Mouse (Mus musculus) intestine, embryonic 16.5 days (tissue): Measurements from ENCODE around the gene Ptov1. TPM values are rescaled to one million over a fixed set of nuclear protein-coding genes. Genes with fewer than 3 reads are reported as not detected.
A peak's percentile ranks its signal among the peaks of the same experiment; 100 is the strongest.

Experiments used
- ATAC-seq: fragments of 200-750 bp; cut with Nextera tagmentation; 2 replicates; pipeline ENCODE4 v1.8.0; 2017; ENCODE audit warnings: moderate TSS enrichment, moderate library complexity
- H3K27ac ChIP-seq: fragments of 300-500 bp; sonication (generic); 2 replicates; pipeline ENCODE4 v1.5.1; 2014; ENCODE audit warnings: mild to moderate bottlenecking, low read length
- H3K27me3 ChIP-seq: fragments of 300-500 bp; sonication (generic); replicated peaks from 2 replicates; pipeline ENCODE4 v1.6.1; 2014; ENCODE audit warnings: low read length, control low read depth, mixed read lengths; ENCODE audit not compliant: control insufficient read depth, insufficient read depth
- H3K36me3 ChIP-seq: fragments of 300-500 bp; sonication (generic); 2 replicates; pipeline ENCODE4 v1.6.1; 2014; ENCODE audit warnings: low read length, control low read depth; ENCODE audit not compliant: control insufficient read depth, insufficient read depth
- H3K4me1 ChIP-seq: fragments of 300-500 bp; sonication (generic); 2 replicates; pipeline ENCODE4 v1.6.1; 2014; ENCODE audit warnings: low read length, control low read depth, mixed read lengths; ENCODE audit not compliant: control insufficient read depth, insufficient read depth
- H3K4me2 ChIP-seq: fragments of 300-500 bp; sonication (generic); 2 replicates; pipeline ENCODE4 v1.6.1; 2014; ENCODE audit warnings: low read depth, low read length, control low read depth
- H3K4me3 ChIP-seq: fragments of 300-500 bp; sonication (generic); 2 replicates; pipeline ENCODE4 v1.5.1; 2014; ENCODE audit warnings: mild to moderate bottlenecking, low read length
- H3K9ac ChIP-seq: fragments of 300-500 bp; sonication (generic); 2 replicates; pipeline ENCODE4 v1.6.1; 2014; ENCODE audit warnings: low read depth, low read length
- H3K9me3 ChIP-seq: fragments of 300-500 bp; sonication (generic); 2 replicates; pipeline ENCODE4 v1.6.1; 2016; ENCODE audit warnings: low read length, control low read depth; ENCODE audit not compliant: control insufficient read depth
- WGBS: fragments of 180-500 bp; shearing (Covaris S2); extraction: QIAGEN DNeasy Blood & Tissue Kit; methylation state at CpG from one replicate; pipeline ENCODE4 v1.1.7; 2014; 5-methylcytosine and 5-hydroxymethylcytosine counted together
- polyA plus RNA-seq: library from polyadenylated mRNA; unstranded; fragments of >200 nt; fragmentation: Nextera tagmentation; extraction: Ambion mirVana; gene quantifications from 2 replicates; pipeline ENCODE4 v1.2.1, GENCODE M21; 2015

The Ptov1 gene
- polyA plus RNA-seq, 1 experiment from 2014 or later = 71.8 TPM

- Histone ChIP-seq H3K27ac (peak overlapping the region; percentile 100), H3K36me3 (peaks cover 2% of the 10 kb centered on the region; the same call in 1 of the 2 replicates), H3K4me1 (peaks cover 49% of the 10 kb centered on the region), H3K9me3 (no peaks in the 10 kb centered on the region), H3K27me3 (no peaks in the 10 kb centered on the region), H3K4me2 (peak overlapping the region; percentile 83), H3K4me3 (peak overlapping the region; percentile 61), H3K9ac (peak overlapping the region; percentile 86)
- WGBS = 35% methylated on average over 10 of the region's 10 CpGs
- peak; percentile 18 for ATAC-seq
These were observed 14.6 kb downstream of the Ptov1 start for GRCm38 (mm10) chr7:44855036-44855435.

- peak overlapping the region; percentile 83 for H3K4me2 ChIP-seq
- peak overlapping the region; percentile 86 for H3K9ac ChIP-seq
- peak overlapping the region; percentile 100 for H3K27ac ChIP-seq
- no peaks in the 10 kb centered on the region for H3K27me3 ChIP-seq
- H3K9me3 ChIP-seq = no peaks in the 10 kb centered on the region
- 0 out of 2 replicates have a peak, but pooled peaks cover 2% of the 10 kb centered on the region for H3K36me3 ChIP-seq
- ATAC-seq = peak; percentile 83
- H3K4me1 ChIP-seq = peaks cover 49% of the 10 kb centered on the region
- H3K4me3 ChIP-seq = peak overlapping the region; percentile 61
- WGBS = 2% methylated on average over 45 of the region's 45 CpGs
These were observed 15.1 kb downstream of the Ptov1 start for GRCm38 (mm10) chr7:44854356-44855031.

- WGBS = 28% methylated on average over 26 of the region's 26 CpGs
These were observed 15.8 kb downstream of the Ptov1 start for GRCm38 (mm10) chr7:44853596-44854355.

GRCm38 (mm10) chr7:44853065-44853464, 16.5 kb downstream of the Ptov1 start:
- Histone ChIP-seq H3K4me3 (no peak overlapping the region), H3K4me1 (peaks cover 42% of the 10 kb centered on the region), H3K27me3 (no peaks in the 10 kb centered on the region), H3K9ac (peak overlapping the region; percentile 21; the same call in 1 of the 2 replicates), H3K4me2 (0 out of 2 replicates have a peak overlapping the region, but pooled peaks have one; percentile 83), H3K36me3 (0 out of 2 replicates have a peak, but pooled peaks cover 2% of the 10 kb centered on the region), H3K9me3 (no peaks in the 10 kb centered on the region), H3K27ac (no peak overlapping the region)
- WGBS = 95% methylated on average over 2 of the region's 2 CpGs
- no peak for ATAC-seq

More at GRCm38 (mm10) chr7:44853596-44854355, 15.8 kb downstream of the Ptov1 start:
- peak overlapping the region; percentile 86 for H3K9ac ChIP-seq
- no peaks in the 10 kb centered on the region for H3K27me3 ChIP-seq
- ATAC-seq = no peak
- H3K4me1 ChIP-seq = peaks cover 49% of the 10 kb centered on the region
- H3K36me3 ChIP-seq = 0 out of 2 replicates have a peak, but pooled peaks cover 2% of the 10 kb centered on the region
- H3K27ac ChIP-seq = peak overlapping the region; percentile 100
- H3K4me3 ChIP-seq = peak overlapping the region; percentile 61
- H3K9me3 ChIP-seq = no peaks in the 10 kb centered on the region
- peak overlapping the region; percentile 83 for H3K4me2 ChIP-seq

- no peak overlapping the region; the same call in 1 of the 2 replicates for H3K9ac ChIP-seq
- no peak overlapping the region for H3K4me3 ChIP-seq
- H3K4me1 ChIP-seq = peaks cover 44% of the 10 kb centered on the region
- no peak for ATAC-seq
- WGBS = 87% methylated on average over 36 of the region's 36 CpGs
- no peak overlapping the region for H3K27ac ChIP-seq
- H3K27me3 ChIP-seq = no peaks in the 10 kb centered on the region
- no peaks in the 10 kb centered on the region for H3K9me3 ChIP-seq
- H3K36me3 ChIP-seq = 0 out of 2 replicates have a peak, but pooled peaks cover 2% of the 10 kb centered on the region
- H3K4me2 ChIP-seq = no peak overlapping the region
These were observed 17.1 kb downstream of the Ptov1 start for GRCm38 (mm10) chr7:44852259-44853027.

- ATAC-seq = no peak
- WGBS = 91% methylated on average over 12 of the region's 12 CpGs
- Histone ChIP-seq H3K27ac (no peak overlapping the region), H3K4me1 (peaks cover 46% of the 10 kb centered on the region), H3K4me2 (no peak overlapping the region), H3K36me3 (0 out of 2 replicates have a peak, but pooled peaks cover 3% of the 10 kb centered on the region), H3K9ac (peak overlapping the region; percentile 91; the same call in 1 of the 2 replicates), H3K4me3 (no peak overlapping the region), H3K9me3 (no peaks in the 10 kb centered on the region), H3K27me3 (no peaks in the 10 kb centered on the region)
These were observed 17.9 kb downstream of the Ptov1 start for GRCm38 (mm10) chr7:44851625-44852234.

GRCm38 (mm10) chr7:44850789-44851624, 18.6 kb downstream of the Ptov1 start:
- H3K27ac ChIP-seq = peak overlapping the region; percentile 99
- peaks cover 10% of the 10 kb centered on the region; the same call in 1 of the 2 replicates for H3K36me3 ChIP-seq
- H3K27me3 ChIP-seq = no peaks in the 10 kb centered on the region
- 77% methylated on average over 8 of the region's 8 CpGs for WGBS
- H3K4me2 ChIP-seq = peak overlapping the region; percentile 67
- no peak for ATAC-seq
- peaks cover 41% of the 10 kb centered on the region for H3K4me1 ChIP-seq
- H3K9ac ChIP-seq = peak overlapping the region; percentile 91
- no peaks in the 10 kb centered on the region for H3K9me3 ChIP-seq
- peak overlapping the region; percentile 82 for H3K4me3 ChIP-seq

GRCm38 (mm10) chr7:44850146-44850545, 19.4 kb downstream of the Ptov1 start:
- peak overlapping the region; percentile 99 for H3K27ac ChIP-seq
- H3K4me1 ChIP-seq = peaks cover 33% of the 10 kb centered on the region
- H3K9me3 ChIP-seq = no peaks in the 10 kb centered on the region
- peak overlapping the region; percentile 82 for H3K4me3 ChIP-seq
- H3K27me3 ChIP-seq = no peaks in the 10 kb centered on the region
- peak overlapping the region; percentile 91 for H3K9ac ChIP-seq
- under 1% methylated on average over 33 of the region's 33 CpGs for WGBS
- H3K4me2 ChIP-seq = peak overlapping the region; percentile 67
- peak; percentile 45 for ATAC-seq
- peaks cover 16% of the 10 kb centered on the region; the same call in 1 of the 2 replicates for H3K36me3 ChIP-seq
